8 mouse cellular contexts compared by ENCODE assay signal in genomic region chr3:146499431-146500002, GRCm38 (mm10). TPM values are rescaled to one million over a fixed set of nuclear protein-coding genes. Genes with fewer than 3 reads are reported as not detected.
A peak's percentile ranks its signal among the peaks of the same experiment; 100 is the strongest.
DNase-seq lines count a peak whose midpoint lies in the region; ATAC-seq and TF ChIP-seq lines count a peak whose summit lies in the region.

Spata1 (minus strand) TSS chr3:146499753.
Gng5 (plus strand) TSS chr3:146499807.

- WGBS in forebrain, embryonic 13.5 days = under 1% methylated on average over 53 of the region's 88 CpGs
- under 1% methylated on average over 54 of the region's 88 CpGs for WGBS in neural tube, embryonic 13.5 days
- under 1% methylated on average over 45 of the region's 88 CpGs for WGBS in stomach, postnatal 0 days

- intact Hi-C loops in heart, postnatal 10 days (cut with DNase I) = loop anchor here (2.0 to 5.0 kb wide), 2 partner anchors 21 to 97 kb away; partner anchors contain the start of genes Rpf1 and Ssx2ip

- peak; percentile 77 for DNase-seq in c-Kit-positive CD71-negative TER-119-negative erythroid progenitor cells, embryonic 14.5 days (ENCODE audit: low read depth)
- DNase-seq in heart, postnatal 10 days = peak; percentile 92 to 93
- DNase-seq in kidney, postnatal 4 days = peak; percentile 95 to 96
- peak; percentile 88 to 91 for DNase-seq in lung, adult 18-20 months
- peak; percentile 95 for DNase-seq in stomach, postnatal 0 days (ENCODE audit: low spot score)

- TF ChIP-seq EP300 in ES-Bruce4 (IDR thresholded peaks at IDR 0.05; ENCODE audit: insufficient read depth, low read depth, low read length) = no peak
- TF ChIP-seq EP300 in stomach, postnatal 0 days (optimal IDR thresholded peaks at IDR 0.05) = no peak

- no peaks in the 10 kb centered on the region for H3K4me1 ChIP-seq in ES-Bruce4 (ENCODE audit: control insufficient read depth, insufficient read depth, low read length)
- peaks cover 21% of the 10 kb centered on the region for H3K4me1 ChIP-seq in forebrain, embryonic 13.5 days
- H3K4me1 ChIP-seq in neural tube, embryonic 13.5 days (replicated peaks) = peaks cover 31% of the 10 kb centered on the region
- no peaks in the 10 kb centered on the region; the same call in 1 of the 2 replicates for H3K4me1 ChIP-seq in stomach, postnatal 0 days (replicated peaks; ENCODE audit: control insufficient read depth, insufficient read depth)

- H3K27me3 ChIP-seq in ES-Bruce4 (ENCODE audit: control insufficient read depth, insufficient read depth, low read length, poor library complexity, severe bottlenecking) = no peaks in the 10 kb centered on the region
- H3K27me3 ChIP-seq in forebrain, embryonic 13.5 days = no peaks in the 10 kb centered on the region
- no peaks in the 10 kb centered on the region for H3K27me3 ChIP-seq in neural tube, embryonic 13.5 days
- no peaks in the 10 kb centered on the region for H3K27me3 ChIP-seq in stomach, postnatal 0 days (ENCODE audit: control insufficient read depth, insufficient read depth, low read length)

- no peak for TF ChIP-seq POLR2A in ES-Bruce4 (IDR thresholded peaks at IDR 0.05; ENCODE audit: insufficient read depth, low read length)

- peak within 1 kb of the TSS; percentile 71 for H3K4me2 ChIP-seq in forebrain, embryonic 13.5 days
- H3K4me2 ChIP-seq in neural tube, embryonic 13.5 days = peak within 1 kb of the TSS; percentile 59
- H3K4me2 ChIP-seq in stomach, postnatal 0 days (replicated peaks; ENCODE audit: low read depth) = peak within 1 kb of the TSS; percentile 70

- peak within 1 kb of the TSS; percentile 89 for H3K9ac ChIP-seq in ES-Bruce4 (ENCODE audit: low read depth, poor library complexity, severe bottlenecking)
- peak within 1 kb of the TSS; percentile 89 for H3K9ac ChIP-seq in forebrain, embryonic 13.5 days
- peak within 1 kb of the TSS; percentile 85 for H3K9ac ChIP-seq in neural tube, embryonic 13.5 days
- H3K9ac ChIP-seq in stomach, postnatal 0 days (ENCODE audit: low read length) = peak within 1 kb of the TSS; percentile 97

- TF ChIP-seq CTCF in ES-Bruce4 (IDR thresholded peaks at IDR 0.05; ENCODE audit: low read depth, low read length) = no peak
- TF ChIP-seq CTCF in stomach, postnatal 0 days (IDR thresholded peaks at IDR 0.05; ENCODE audit: low read depth) = peak; percentile 25; the same call in 1 of the 2 replicates

- H3K9me3 ChIP-seq in ES-Bruce4 (replicated peaks; ENCODE audit: control insufficient read depth, insufficient read depth, low read length, poor library complexity, severe bottlenecking) = no peaks in the 10 kb centered on the region
- H3K9me3 ChIP-seq in forebrain, embryonic 13.5 days (replicated peaks) = no peaks in the 10 kb centered on the region
- no peaks in the 10 kb centered on the region for H3K9me3 ChIP-seq in neural tube, embryonic 13.5 days
- H3K9me3 ChIP-seq in stomach, postnatal 0 days (ENCODE audit: control insufficient read depth, low read length) = no peaks in the 10 kb centered on the region

- H3K36me3 ChIP-seq in ES-Bruce4 (ENCODE audit: control insufficient read depth, insufficient read depth, low read length, poor library complexity, severe bottlenecking) = peaks cover 12% of the 10 kb centered on the region
- peaks cover 13% of the 10 kb centered on the region for H3K36me3 ChIP-seq in forebrain, embryonic 13.5 days (ENCODE audit: poor library complexity, severe bottlenecking)
- H3K36me3 ChIP-seq in neural tube, embryonic 13.5 days = peaks cover 8% of the 10 kb centered on the region
- H3K36me3 ChIP-seq in stomach, postnatal 0 days (ENCODE audit: control insufficient read depth, insufficient read depth, low read length) = no peaks in the 10 kb centered on the region; the same call in 1 of the 2 replicates

- peak within 1 kb of the TSS; percentile 82 for H3K27ac ChIP-seq in ES-Bruce4 (ENCODE audit: insufficient read depth, low read length)
- H3K27ac ChIP-seq in forebrain, embryonic 13.5 days = peak within 1 kb of the TSS; percentile 75
- H3K27ac ChIP-seq in neural tube, embryonic 13.5 days (replicated peaks) = peak within 1 kb of the TSS; percentile 84
- peak within 1 kb of the TSS; percentile 98 for H3K27ac ChIP-seq in stomach, postnatal 0 days (replicated peaks)

- peak; percentile 93 for ATAC-seq in forebrain, embryonic 13.5 days
- ATAC-seq in neural tube, embryonic 13.5 days (ENCODE audit: low read depth) = peak; percentile 91
- peak; percentile 97 for ATAC-seq in stomach, postnatal 0 days (ENCODE audit: low FRiP score, low TSS enrichment)

- H3K4me3 ChIP-seq in ES-Bruce4 (ENCODE audit: low read depth, low read length) = peak within 1 kb of the TSS; percentile 89
- H3K4me3 ChIP-seq in forebrain, embryonic 13.5 days = peak within 1 kb of the TSS; percentile 84
- H3K4me3 ChIP-seq in neural tube, embryonic 13.5 days = peak within 1 kb of the TSS; percentile 72
- peak within 1 kb of the TSS; percentile 90 for H3K4me3 ChIP-seq in stomach, postnatal 0 days (ENCODE audit: low read depth, low read length)

RNA-seq across cellular contexts. Expression of gene Spata1, which starts in this region (rescaled TPM):
- 6.5 and 7.5 TPM in 2 replicates for polyA plus RNA-seq in ES-Bruce4 (2011; ENCODE audit: insufficient read depth, insufficient read length, low read depth, missing spikeins)
- 4.2 and 4.5 TPM in 2 replicates for polyA plus RNA-seq in forebrain, embryonic 13.5 days (2015; fragmentation: Nextera tagmentation; extraction: Ambion mirVana)
- 1 to 10 TPM; 2.3 to 3.6 TPM for total RNA-seq in heart, postnatal 10 days (2021)
- 6.2 and 7.2 TPM in 2 replicates for polyA plus RNA-seq in neural tube, embryonic 13.5 days (2015; fragmentation: Nextera tagmentation; extraction: Ambion mirVana)
- 1.1 and 2.4 TPM in 2 replicates for polyA plus RNA-seq in stomach, postnatal 0 days (2015; fragmentation: Nextera tagmentation; extraction: Ambion mirVana)

RNA-seq across cellular contexts. Expression of gene Gng5, which starts in this region (rescaled TPM):
- 296 and 330 TPM in 2 replicates for polyA plus RNA-seq in ES-Bruce4 (2011; ENCODE audit: insufficient read depth, insufficient read length, low read depth, missing spikeins)
- 754 and 826 TPM in 2 replicates for polyA plus RNA-seq in forebrain, embryonic 13.5 days (2015; fragmentation: Nextera tagmentation; extraction: Ambion mirVana)
- 100 to 1,000 TPM; 249 to 286 TPM for total RNA-seq in heart, postnatal 10 days (2021)
- polyA plus RNA-seq in neural tube, embryonic 13.5 days (2015; fragmentation: Nextera tagmentation; extraction: Ambion mirVana) = 547 and 548 TPM in 2 replicates
- polyA plus RNA-seq in stomach, postnatal 0 days (2015; fragmentation: Nextera tagmentation; extraction: Ambion mirVana) = 1,101 and 1,141 TPM in 2 replicates

Comparison
In these comparisons a context has a peak if more than half of its experiments do, and no peak if none do; other contexts are left out.
1. Peak in every context shown above with its lines: DNase-seq, ATAC-seq, H3K4me3 ChIP-seq and H3K27ac ChIP-seq.